Mouse (Mus musculus) skeletal muscle tissue, postnatal 0 days (tissue): Measurements from ENCODE around the gene Zc3hc1. TPM values are rescaled to one million over a fixed set of nuclear protein-coding genes. Genes with fewer than 3 reads are reported as not detected.

Experiments used
- polyA plus RNA-seq: library from polyadenylated mRNA; unstranded; fragments of >200 nt; fragmentation: Nextera tagmentation; extraction: Ambion mirVana; gene quantifications from 2 replicates; pipeline ENCODE4 v1.2.1, GENCODE M21; 2015

The Zc3hc1 gene
- 29.6 and 31.8 TPM in 2 replicates for polyA plus RNA-seq

DNA sequence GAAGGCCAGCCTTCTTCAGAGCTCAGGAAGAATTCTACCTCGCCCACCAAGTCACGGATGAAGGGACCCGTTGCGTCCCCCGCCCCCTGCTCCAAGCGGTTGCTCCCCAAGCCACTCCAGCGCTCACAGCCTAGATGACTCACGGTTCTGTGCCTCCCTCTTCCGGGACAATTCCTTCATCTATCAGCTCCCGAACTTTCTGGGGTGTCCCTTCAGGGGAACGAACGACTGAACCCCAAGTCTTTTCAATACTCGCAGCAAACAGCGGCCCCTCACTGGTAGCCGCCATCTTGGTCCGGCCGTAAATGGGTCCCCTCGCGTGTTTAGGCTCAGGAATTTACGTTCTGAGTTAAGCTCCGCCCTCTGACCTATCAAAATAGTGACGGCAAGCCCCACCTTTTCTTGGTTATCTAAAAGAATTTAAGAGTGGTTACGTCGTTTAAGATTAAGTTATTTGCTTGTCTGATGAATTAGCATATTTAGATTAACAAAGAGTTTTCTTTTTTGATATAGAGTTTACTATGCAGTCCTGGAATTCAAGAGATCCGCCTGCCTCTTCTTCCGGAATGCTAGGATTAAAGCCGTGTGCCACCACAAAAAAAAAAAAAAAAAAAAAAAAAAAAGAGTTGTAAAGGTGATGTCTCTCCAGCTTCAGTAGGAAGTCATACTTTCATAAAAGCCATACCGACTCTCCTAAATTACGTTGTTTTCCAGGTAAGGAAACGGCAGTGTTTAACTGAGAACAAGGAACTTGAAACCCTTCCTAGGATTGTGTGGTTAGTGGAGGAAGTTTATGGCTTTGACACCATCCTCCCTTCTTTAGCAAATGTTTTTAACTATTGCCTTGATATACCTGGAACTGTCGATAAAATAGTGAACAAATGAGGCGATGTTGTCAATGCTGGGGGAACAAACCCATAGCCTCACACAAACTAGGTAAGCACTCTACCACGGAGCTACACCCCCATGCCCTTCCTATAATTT is at the start of gene Zc3hc1:
Gene Zc3hc1 (minus strand): TSS at position 315 of the 984 bp plus-strand sequence.

DNA sequence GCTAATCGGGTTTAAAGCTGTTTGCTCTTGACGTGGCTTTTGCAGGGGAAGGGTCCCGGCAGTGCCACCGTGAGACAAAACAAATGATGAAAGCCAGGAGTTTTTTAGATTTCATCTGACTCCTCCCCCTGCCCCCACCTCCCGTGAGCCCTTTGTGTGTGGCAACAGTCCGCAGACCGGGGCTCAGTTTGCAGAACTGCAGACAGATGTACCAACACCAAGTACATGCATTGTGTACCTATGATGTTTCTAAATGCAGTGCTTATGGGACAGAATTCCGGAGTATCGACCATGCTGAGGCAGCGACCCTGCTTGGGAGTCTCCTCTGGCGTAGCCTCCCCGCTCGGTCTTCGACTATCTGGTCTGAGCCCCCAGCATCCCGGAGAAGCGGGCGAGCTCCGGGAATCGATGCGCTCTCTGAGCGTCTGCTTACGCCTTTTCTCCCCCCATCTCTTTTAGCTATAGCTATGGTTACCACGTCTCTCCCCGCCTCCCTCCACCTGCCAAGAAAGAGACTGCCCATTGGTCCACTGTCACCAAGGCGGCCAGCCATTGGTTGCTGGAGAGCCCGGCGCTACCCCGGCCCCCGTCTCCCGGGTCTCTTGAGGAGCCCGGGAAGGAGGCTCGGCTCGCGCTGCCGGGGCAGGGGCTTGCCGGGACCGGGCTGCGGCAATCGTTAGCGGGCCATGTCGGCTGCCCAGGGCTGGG is 10.6 kb upstream of the Zc3hc1 start, which contains the start of gene Klhdc10:
Gene Klhdc10 (plus strand): TSS at position 561 of the 708 bp plus-strand sequence.

Other genes starting within 250 kb of the Zc3hc1 start
- gene Ube2h, start 86.5 kb downstream of the Zc3hc1 start, polyA plus RNA-seq: 44.1 and 44.9 TPM in 2 replicates
- 13.0 and 13.1 TPM in 2 replicates for gene Klhdc10, start 10.8 kb upstream of the Zc3hc1 start, polyA plus RNA-seq
- gene Tmem209, start 118.8 kb upstream of the Zc3hc1 start, polyA plus RNA-seq: 11.5 and 11.6 TPM in 2 replicates
- 0.17 TPM in 1 of 2 replicates, not detected in the other for gene Ssmem1, start 118.8 kb upstream of the Zc3hc1 start, polyA plus RNA-seq
- 5.4 and 6.1 TPM in 2 replicates for gene Cpa2, start 150.6 kb upstream of the Zc3hc1 start, polyA plus RNA-seq
- 1.2 and 3.9 TPM in 2 replicates for gene Cpa4, start 177.3 kb upstream of the Zc3hc1 start, polyA plus RNA-seq
- gene Cpa5, start 220.0 kb upstream of the Zc3hc1 start, polyA plus RNA-seq: 1.5 and 1.7 TPM in 2 replicates
- 0.89 and 1.1 TPM in 2 replicates for gene Cpa1, start 248.2 kb upstream of the Zc3hc1 start, polyA plus RNA-seq